Mouse (Mus musculus) urinary bladder, postnatal 14 days (tissue): Measurements from ENCODE around the gene Elmod2.
A peak's percentile ranks its signal among the peaks of the same experiment; 100 is the strongest.

Experiments used
- DNase-seq: peaks from one replicate; pipeline ENCODE4 v3.0.0; 2021; ENCODE audit warnings: low spot score

Gene Elmod2

DNA sequence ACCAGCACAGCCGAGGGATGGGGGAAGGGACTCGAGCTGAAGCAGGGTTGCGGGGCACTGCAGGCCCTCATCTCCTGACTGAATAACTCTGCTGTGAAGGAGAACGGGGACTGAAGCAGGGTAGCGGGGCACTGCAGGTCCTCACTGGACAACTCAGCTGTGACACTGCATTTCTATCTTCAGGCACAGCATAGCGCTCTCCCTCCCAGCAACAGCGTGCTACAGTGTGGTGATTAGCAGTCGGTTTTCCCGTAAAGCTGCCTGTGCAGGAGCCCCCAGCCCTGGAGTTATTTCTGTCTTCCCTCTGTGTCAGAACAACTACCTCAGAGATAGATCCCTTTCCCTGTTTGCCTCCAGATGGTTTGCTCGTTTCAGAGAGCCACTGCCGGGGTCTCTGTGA, 57.8 kb downstream of the Elmod2 start:
- no peak for DNase-seq

DNA sequence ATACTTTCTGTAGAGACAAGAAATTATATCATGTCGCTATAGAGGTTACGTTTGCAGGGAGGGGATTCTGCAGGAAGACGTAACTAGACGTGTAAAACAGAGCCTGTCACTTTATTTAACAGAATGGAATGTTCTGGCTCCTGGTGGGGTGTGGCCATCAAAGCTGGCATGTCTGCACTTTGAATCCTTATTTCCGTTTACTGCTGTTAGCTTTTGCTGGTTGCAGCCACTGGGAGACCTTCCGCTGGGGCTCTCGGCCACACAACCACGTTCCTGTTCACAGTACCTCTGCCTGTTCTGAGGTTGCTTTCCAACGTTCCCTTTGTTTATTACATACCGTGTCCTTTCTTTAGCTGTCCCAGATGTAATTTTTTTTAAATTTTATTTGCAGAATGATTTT, 59.8 kb downstream of the Elmod2 start:
- peak; percentile 25 for DNase-seq

GRCm38 (mm10) chr8:83271172-83271571, 61.1 kb downstream of the Elmod2 start:
- no peak for DNase-seq
